Mouse (Mus musculus) bone marrow, adult 2 months (tissue): ENCODE measurements around the gene Mreg.

Experiments used
- CTCF ChIP-seq: fragments of 200-500 bp; IDR thresholded peaks from 2 replicates; pipeline ENCODE4 v1.5.1; 2011; ENCODE audit warnings: low read length, control low read depth; ENCODE audit not compliant: control insufficient read depth, insufficient read depth
- POLR2A ChIP-seq: fragments of 200-500 bp; IDR thresholded peaks from 2 replicates; pipeline ENCODE4 v1.6.1; 2011; ENCODE audit warnings: low read depth, mild to moderate bottlenecking, control low read depth, low read length, borderline replicate concordance; ENCODE audit not compliant: control insufficient read depth

DNA sequence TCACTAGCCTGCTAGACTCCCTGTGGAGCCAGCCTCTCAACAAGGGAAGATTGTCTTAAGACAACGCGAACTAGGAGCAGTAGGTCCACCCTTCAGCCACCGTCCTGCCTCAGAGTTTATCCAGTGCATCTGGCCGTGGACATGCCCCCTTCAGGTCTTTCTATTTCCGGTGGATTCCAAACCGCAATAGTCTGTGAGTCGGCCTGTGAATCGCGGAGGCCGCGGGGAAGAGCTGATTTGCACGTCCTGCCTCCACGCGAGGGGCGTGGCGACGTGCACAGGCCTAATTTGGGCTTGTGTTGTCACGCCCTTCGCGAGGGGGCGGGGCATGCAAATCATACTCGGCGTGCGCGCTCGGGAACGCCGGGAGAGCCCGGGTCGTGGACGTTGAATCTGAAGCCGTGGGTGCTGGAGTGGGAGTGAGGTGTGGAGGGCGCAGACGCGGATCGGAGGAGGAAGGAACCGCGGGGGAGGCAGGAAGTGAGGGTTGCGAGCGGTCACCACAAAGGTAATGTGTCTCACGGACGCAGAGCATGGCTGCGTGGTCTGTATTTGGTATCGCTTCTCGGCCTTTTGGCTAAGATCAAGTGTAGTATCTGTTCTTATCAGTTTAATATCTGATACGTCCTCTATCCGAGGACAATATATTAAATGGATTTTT is 31.7 kb upstream of the Mreg start:
- TF ChIP-seq POLR2A (peak; percentile 85), CTCF (peak; percentile 16; the same call in 1 of the 2 replicates)
